Mouse (Mus musculus): ENCODE measurements around the gene Tff1. TPM values are rescaled to one million over a fixed set of nuclear protein-coding genes. Genes with fewer than 3 reads are reported as not detected.

Tff1 gene
- total RNA-seq, 1 experiment from 2014 or later, result not detected

DNA sequence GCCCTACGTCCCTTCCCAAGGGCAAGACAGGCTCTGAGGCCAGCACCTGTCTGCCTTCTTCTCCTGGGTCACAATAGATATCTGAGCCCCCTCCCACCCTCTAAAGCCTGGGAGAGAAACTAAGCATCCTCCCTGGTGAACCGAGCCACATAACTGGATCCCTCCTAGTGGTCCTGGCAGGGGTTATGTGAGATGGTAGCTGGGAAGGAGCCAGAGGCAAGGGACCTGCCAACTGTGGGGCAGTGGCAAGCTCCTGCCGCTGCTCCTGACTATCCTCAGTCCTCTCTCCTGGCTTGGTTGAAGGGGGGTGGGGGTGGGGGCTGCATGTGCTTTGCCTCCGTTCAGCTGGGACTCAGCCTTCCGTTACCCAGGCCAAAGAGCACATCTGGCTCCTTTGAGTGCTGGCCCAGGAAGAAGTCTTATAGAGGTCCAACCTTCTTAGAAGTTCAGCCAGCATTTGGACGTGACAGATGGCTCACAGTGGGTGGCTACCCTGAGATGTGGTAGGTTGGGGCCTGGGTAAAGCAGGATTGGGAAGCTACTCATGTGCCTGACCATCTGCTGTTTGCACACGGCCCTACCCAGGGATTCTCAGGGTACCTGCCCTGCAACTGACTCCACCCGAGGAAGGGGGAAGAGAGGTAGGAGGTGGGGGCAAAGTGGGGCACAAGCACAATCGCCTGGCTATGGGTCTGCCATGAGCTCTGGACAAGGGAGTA lies 39.4 kb downstream of the Tff1 start:
- no peak for ATAC-seq (replicated peaks in 1 of 2; ENCODE audit: insufficient read depth in 1 of 2, low FRiP score in 2 of 2, low TSS enrichment in 1 of 2, low read depth in 1 of 2, poor library complexity in 2 of 2, severe bottlenecking in 2 of 2)

DNA sequence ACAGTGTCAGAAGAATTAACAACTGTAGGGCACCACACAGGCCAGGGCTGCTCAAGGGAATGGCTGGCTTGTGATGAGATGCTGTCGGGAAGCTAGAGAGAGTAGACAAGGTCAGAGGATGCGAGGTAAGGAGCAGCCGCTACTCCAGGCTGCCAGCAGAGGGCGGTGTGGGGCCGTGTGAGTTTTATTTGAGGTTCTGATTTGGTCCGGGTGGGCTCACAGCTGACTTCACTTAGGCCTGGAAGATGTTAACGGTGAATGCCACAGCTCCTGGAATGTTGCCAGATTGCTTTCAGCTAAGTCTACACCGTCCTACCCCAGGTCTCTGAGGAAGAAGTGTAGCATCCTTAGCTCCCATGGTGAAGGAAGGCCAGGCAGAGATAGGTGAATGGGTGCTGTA lies 43.1 kb downstream of the Tff1 start:
- peak; percentile 38 to 42; a peak in 2 of 4 replicates for ATAC-seq (replicated peaks in 1 of 2; ENCODE audit: insufficient read depth in 1 of 2, low FRiP score in 2 of 2, low TSS enrichment in 1 of 2, low read depth in 1 of 2, poor library complexity in 2 of 2, severe bottlenecking in 2 of 2)

DNA sequence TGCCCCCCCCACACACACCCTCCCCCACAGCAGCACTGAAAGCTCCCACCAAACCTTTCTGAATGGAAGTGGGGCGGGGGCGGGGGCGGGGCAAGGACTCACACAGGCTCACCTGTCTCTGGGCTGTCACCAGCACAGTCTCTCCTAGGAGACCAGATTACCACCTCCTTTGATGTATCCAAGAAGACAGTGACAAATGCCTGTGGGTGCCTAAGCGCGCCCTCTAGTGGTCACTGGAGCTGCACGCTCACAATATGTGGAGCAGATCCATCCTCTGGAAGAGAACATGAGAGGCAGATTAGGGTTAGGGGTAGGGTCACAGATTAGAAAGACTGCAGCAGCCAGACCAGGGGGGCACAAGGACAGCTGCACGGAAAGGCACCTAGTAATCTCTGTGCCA lies 45.6 kb downstream of the Tff1 start:
- ATAC-seq (replicated peaks in 1 of 2; ENCODE audit: insufficient read depth in 1 of 2, low FRiP score in 2 of 2, low TSS enrichment in 1 of 2, low read depth in 1 of 2, poor library complexity in 2 of 2, severe bottlenecking in 2 of 2), result peak; percentile 50 to 62; a peak in 2 of 4 replicates

DNA sequence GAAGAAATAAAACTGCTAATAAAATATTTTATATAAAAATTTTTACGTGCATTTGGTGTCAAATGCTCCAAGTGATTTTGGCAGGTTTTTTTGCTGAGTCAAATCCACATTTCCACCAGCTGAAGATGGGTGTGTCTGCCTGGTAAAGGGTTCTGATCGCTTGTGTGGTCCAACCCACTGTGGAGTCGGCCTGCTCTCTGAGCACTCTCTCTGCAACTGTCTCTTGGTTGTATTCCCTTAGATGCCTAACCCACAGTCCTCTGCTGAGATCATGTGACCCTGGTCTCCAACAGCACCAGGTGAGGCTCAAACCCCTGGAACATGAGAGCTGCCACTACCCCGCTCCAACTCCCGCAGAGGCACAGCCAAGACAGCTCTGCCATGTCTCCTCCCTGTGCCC lies 47.1 kb downstream of the Tff1 start:
- ATAC-seq (replicated peaks in 1 of 2; ENCODE audit: insufficient read depth in 1 of 2, low FRiP score in 2 of 2, low TSS enrichment in 1 of 2, low read depth in 1 of 2, poor library complexity in 2 of 2, severe bottlenecking in 2 of 2), result no peak

DNA sequence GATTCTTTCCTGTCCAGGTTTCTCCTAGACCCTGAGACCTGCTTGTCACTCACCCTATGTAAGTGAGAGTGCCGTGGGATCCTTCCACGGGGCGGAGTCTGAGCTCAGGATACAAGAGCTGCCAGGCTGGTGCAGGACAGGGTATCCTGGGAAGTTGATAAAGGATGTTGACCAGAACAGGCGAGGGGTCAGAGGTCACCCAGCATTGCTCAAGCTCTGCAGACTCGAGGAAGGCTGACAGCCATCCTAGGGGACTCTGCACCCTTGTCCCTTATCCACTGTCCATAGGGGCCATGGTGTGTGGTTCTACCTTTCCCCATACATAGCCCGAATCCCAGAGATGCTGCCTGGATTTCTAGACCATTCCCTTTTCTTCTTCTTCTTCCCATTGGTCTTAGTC lies 49.0 kb downstream of the Tff1 start:
- no peak for ATAC-seq (replicated peaks in 1 of 2; ENCODE audit: insufficient read depth in 1 of 2, low FRiP score in 2 of 2, low TSS enrichment in 1 of 2, low read depth in 1 of 2, poor library complexity in 2 of 2, severe bottlenecking in 2 of 2)

DNA sequence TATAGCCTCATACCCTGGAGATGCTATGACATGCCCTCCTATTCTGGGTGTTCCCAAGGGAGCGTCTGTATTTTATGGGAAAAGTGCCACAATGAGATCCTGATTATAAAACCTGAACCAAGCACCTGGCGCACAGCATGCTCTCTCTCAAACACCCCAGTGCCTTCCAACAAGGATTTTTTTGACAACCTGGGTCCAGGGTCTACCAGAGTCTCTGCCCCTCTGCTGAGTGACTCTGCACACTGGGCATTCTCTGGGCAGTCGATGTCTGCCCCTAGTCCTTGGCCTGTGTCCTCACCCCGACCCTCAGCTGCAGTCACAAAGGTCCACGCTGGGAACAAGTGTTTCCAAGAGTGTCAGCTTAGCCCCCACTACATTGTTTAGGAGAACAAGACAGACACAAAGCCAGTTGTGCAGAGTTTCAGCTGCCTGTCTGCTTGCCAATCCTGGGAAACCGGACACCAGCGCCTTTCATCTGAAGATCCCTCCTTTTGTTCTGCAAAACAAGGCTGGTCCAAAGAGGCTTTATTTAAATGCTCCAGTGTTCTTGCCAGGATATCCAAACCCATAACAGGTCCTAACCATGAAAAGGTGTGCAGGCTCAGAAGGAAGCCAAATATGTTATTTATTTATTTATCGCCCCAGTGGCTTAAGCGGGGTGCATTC lies 51.8 kb downstream of the Tff1 start:
- no peak for ATAC-seq (replicated peaks in 1 of 2; ENCODE audit: insufficient read depth in 1 of 2, low FRiP score in 2 of 2, low TSS enrichment in 1 of 2, low read depth in 1 of 2, poor library complexity in 2 of 2, severe bottlenecking in 2 of 2)

Other genes with a start within 250 kb of the Tff1 start
- gene Umodl1, start 210.6 kb downstream of the Tff1 start, total RNA-seq (2017), result not detected in 2 replicates
- 42.2 and 49.4 TPM in 2 replicates for gene Abcg1, start 107.6 kb downstream of the Tff1 start, total RNA-seq (2017)
- gene Tff3, start 35.6 kb downstream of the Tff1 start, total RNA-seq (2017), result not detected in 2 replicates
- gene Tff2, start 21.0 kb downstream of the Tff1 start, total RNA-seq (2017), result not detected in 2 replicates
- 6.0 and 6.4 TPM in 2 replicates for gene Tmprss3, start 33.7 kb upstream of the Tff1 start, total RNA-seq (2017)
- gene Ubash3a, start 42.6 kb upstream of the Tff1 start, total RNA-seq (2017), result 24.5 and 39.6 TPM in 2 replicates
- 0.69 and 2.9 TPM in 2 replicates for gene Rsph1, start 112.1 kb upstream of the Tff1 start, total RNA-seq (2017)
- 12.0 and 44.0 TPM in 2 replicates for gene Slc37a1, start 121.5 kb upstream of the Tff1 start, total RNA-seq (2017)
- 0.38 and 2.6 TPM in 2 replicates for gene Pde9a, start 220.9 kb upstream of the Tff1 start, total RNA-seq (2017)